Mouse (Mus musculus) urinary bladder, postnatal 36 days (tissue): ENCODE measurements around the gene Armh3.
"Not testable (repeated sequence)": the region's sequence is repeated elsewhere in the genome, so short reads cannot be mapped to it uniquely, and the experiment has no call there.

Experiments used
- DNase-seq, 2 experiments: peaks; one replicate each; pipeline ENCODE4 v3.0.0; 2022; ENCODE audit warnings: low spot score in 2 of 2, mixed read lengths in 1 of 2

Armh3 gene

DNA sequence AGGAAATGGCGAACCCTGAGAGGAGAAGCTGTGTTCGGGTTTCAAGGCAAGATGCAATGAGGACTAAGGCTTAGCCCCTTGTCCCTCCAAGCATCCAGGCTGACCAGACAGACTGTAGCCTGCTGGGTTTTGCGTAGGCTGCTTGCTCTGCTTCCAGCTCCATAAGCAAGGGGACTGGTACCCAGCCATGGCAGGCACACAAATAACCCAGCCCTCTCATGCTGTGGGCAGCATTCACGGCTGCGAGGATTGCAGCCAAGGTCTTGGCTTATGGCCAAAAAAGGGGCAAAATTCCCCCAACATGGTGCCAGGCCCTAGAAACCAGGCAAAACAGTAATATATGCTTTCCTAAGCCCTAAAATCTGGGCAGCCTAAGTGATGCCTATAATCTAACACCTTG lies 176.5 kb downstream of the Armh3 start:
- DNase-seq: no peak

DNA sequence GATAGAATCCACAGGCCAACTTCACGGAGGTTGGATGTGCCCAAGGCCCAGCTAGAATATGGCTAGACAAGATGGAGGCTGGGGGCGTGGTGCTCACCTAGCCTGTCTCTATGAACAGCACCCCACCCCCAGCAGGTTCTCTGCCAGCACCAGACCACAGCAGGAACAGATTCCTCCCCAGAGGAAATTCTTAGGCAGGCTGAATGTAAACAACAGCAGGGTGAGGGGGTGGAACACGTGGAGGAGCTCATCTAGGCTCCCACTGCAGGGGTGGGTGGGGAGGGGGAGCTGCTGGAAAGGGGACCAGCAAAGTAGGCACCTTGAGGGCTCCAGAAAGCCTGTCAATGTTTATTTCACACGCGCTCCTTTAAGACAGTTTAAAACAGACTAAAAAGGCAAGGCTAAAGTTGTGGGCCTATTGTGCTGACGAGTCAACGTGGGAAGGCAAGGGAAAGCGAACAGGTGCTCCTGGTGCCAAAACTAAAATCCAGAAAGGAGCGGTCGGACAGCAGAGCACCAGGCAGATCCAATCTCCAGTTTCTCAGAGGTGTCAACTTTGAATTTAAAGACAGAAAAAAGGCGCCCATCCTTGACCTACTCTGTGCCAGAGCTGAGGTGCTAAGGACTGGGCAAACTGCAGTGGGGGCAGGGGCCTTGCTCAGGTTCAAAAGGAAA lies 180.3 kb downstream of the Armh3 start:
- DNase-seq: no peak

DNA sequence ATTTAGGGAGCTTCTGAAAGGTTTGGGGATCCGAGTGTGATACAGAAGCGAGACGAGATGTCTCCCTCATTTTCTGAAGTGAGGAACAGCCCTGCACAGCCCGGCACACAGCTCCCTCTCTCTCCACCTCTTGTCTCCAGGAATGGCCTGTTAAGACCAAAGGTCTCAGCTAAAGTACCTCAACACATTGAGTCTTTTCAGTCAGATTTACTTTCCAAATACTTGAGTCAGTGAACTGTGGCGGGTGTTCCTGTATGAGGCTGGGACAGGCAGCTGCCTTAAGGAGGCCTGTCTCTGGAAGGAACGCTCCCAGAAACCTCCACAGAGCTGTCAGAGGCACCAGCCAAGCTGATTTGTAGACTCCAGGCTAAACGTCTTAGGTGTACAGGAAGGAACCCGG lies 181.6 kb downstream of the Armh3 start:
- DNase-seq: no peak

DNA sequence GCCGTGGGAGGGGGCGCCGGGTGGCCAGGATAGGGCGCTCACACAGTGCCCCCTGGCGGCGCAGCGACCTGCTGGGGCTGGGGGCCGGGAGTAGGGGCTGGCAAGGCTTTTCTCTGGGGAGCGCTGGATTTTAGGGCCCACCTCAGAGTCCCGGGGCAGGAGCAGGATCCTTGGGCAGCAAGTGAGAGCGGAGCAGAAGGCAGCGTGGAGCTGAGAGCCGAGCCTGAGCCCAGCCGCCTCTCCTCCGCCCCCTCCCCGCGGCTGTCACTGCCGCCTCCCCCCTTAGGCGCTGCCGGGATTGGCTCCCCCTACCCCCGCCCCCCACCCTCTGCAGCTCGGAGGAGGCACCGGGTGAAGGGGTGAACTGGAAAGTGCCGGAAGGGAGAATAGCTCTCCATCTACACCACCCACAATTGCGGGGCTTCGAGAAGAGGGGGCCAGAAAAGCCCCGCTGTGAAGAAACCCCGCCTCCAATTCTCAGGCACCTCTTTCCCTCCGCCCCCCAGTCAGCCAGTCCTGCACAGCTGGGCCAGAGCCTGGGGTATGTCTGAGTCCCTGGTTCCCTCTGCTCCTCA lies 182.4 kb downstream of the Armh3 start, which contains the start of gene Kcnip2:
Gene Kcnip2, minus strand, starts transcription at position 231 of the 575 bp plus-strand sequence.
- no peak for DNase-seq

DNA sequence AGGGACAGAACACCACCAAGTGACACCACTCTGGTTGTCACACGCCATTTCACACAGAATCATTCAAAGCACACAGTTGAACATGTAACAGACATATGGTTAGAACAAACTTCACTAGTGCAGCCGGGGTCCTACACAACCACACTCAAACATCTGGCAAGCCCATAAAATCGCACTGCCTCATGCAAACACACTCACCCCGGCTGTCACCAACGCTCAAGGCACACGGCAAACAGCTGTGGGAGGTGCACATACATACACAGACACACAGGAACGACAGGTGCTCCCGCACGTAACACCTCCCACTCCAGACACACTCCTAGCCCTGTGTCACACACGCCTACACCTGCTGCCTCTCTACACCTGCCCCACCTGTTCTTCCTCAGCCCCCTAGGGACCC lies 183.1 kb downstream of the Armh3 start:
- DNase-seq: no peak

DNA sequence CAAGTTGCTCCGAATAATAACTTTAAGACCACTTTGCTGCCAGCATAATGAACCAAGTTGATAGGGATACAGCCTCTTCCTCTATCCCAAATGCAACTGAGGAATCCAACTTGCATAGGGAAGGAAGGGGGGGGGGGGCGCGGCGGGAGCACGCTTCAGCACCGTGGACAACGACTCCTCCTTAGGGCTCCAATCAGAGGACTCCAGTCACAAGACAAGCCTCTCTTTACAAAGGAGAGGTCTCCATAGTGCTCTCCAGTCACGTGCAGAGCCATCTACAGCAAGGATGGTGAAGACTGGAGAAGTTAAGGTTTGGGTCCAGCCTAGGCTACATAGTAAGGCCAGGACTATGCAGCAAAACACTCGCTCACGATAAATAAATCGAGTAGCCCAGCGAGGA lies 184.5 kb downstream of the Armh3 start:
- no peak for DNase-seq

DNA sequence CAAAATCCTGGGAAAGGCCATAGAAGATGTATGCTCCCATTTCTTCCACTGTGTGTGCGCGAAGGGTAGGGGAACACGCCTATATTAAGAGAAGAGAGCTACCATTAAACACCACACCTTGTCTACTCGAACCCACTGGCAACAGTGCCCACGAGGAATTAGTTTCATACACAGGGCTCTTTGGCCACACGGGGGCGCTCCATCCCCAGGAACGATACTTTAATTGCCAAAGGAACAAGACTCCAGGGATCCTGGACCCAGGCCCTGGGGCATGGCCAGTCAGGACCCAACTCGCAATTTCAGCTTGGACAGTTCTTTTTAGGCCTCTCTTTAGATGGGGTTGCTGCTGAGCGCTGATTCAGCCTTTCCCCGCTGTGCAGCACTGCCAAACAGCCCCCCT lies 185.0 kb downstream of the Armh3 start:
- DNase-seq: peak; percentile 63 to 80

DNA sequence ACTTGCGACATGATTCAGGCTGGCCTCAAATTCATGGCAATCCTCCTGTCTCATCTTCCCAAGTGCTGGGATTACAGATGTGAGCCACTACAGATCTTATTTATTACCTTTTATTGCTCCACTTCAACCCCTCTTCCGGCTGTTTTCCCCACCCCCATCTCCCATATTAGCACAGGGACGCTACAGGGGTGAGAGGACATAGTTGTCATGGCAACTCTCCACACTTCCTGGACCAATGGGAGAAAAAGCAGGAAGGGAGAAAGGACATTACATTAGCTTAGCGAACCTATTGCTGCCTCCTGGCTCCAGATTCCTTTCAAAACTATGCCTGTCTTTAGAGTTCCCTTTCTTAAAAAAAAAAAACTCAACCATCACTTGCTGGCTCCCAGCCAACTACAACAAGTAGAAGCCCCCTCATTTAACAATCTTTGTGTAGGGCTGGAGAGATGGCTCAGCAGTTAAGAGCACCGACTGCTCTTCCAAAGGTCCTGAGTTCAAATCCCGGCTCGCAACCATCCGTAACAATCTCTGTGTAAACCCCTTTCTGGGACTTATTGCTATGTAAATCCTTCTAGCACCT lies 185.5 kb downstream of the Armh3 start:
- no peak for DNase-seq

DNA sequence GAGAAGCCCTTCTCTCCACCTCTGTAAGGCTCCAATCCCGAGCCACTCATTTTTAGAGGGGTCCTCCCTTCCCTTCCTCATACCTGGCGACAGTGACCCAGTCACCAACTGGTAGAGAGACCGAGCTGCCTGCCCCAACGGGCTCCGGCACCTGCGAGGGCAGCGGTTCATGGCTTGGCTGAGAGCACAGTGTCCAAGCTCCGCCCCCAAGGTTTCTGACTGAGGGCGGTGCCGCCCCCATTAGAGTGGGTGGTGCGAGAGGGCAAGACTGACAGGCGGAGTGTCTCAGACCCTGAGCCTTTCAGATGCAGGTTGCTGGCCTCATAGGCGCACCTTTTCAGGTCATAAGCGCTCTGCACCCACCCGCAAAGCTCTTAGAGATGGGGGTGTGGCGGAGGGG lies 186.2 kb downstream of the Armh3 start:
- DNase-seq: peak in 1 of 2 experiments; percentile 44

DNA sequence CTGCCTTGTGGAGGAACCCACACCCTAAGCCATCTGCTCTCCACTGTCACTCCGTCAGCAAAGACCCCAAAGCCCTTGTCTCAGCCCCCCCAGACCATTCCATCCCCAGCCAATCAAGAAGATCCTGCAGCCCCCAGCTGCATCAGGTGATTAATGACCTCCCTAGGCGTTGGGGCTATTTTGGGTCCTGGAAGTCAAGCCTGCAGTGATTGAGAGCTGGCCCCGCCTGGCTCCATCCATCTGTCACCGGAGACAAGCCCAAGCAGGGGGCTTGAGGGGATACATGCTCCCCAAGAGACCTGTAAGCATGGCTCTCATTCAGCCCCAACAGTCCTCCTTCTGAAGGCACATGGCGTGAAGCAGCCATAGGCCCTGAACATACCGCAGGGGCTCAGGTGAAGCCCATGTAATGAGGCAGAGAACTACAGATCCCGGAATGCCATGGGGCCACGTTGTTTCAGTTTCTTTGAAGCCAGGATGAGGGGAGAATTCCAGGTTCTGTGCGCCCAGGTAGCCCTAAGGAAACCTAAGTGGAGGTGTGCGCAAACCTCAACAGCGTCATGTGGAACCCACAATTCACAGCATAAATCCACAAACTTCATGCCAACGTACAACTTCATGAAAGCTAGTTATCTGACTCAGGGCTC lies 187.1 kb downstream of the Armh3 start:
- no peak for DNase-seq

DNA sequence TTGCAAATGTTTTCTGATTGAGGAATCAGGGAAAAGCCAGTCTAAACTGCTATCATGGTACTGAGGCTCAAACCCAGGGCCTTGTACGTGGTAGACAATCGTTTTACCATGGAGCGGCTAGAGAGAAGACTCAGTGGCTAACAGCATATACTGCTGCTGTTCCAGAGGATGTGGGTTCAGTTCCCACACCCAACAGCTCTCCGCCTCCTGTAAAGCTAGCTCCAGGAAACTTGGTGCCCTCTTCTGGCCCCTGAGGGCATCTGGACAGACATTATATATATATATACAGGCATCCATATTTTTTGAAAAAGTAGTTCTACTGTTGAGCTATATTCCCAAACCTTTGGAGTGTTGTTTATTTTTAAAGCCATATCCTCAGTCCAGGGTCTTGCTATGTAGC lies 190.6 kb downstream of the Armh3 start:
- DNase-seq: no peak

DNA sequence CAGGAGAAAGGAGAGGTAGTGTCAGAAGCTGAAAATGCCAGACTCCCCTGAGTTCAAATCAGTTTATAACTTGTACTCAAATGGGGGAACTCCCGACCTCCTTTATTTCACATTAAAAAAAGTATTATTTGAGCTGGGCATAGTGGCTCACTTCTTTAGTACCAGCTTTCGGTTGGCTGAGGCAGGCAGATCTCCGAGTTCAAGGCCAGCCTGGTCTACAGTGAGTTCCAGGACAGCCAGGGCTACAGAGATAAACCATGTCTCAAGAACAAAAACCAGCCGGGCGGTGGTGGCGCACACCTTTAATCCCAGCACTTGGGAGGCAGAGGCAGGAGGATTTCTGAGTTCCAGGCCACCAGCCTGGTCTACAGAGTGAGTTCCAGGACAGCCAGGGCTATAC lies 192.5 kb downstream of the Armh3 start:
- DNase-seq: not testable (repeated sequence)

DNA sequence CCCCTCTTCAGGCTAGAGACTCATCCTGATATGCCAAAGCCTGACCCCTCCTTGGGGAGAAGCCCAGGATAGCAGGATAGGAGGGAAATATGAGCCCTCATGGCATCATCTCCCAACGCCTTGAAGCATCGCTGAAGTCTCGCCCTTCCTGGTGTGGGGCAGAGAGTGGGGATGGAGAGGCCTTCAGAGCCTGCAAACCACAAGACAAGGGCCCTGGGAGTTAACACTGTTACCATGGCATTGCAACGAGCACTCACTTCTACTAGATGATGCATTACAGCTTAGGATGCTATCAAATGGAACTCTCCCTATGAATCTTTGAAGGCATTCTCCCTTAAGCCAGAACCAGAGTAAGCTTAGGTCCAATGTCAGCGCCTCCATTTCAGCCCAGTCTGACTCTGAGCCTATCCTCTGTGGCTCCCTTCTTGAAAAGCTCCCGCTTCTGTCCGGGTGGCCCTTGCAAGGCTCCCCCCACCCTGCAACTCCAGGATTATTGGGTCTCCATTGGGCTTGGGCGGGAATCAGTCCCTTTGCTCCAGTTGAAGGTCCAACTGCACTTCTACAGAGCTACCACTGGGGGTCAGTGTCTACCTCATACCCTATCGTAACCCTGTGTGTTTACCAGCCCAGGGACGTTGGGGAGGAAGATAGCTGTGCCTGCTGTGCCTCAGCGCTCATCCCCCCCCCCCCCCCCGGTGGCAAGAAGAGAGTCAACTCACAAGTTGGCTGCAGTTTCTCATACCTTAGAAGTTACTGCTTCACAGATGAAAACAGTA lies 193.5 kb downstream of the Armh3 start:
- DNase-seq: no peak

DNA sequence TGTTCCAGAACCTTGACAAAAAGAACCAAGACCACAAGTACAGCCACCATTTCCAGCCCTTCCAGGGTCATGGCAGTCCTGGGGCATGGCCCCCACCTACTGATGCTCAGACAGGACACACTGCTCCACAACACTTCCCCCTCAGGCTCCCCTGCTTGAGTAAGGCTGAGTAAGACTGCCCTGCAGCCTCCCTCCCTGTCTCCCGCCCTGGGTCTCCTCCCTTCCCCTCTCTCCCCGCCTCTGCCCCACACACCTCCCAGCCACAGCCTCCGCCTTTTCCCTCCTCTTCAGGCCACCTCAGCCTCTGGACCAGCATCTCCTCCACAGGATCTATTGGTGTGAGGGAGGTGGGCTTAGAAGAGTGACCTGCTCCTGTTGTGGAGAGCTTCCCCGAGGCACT lies 194.9 kb downstream of the Armh3 start:
- no peak for DNase-seq

DNA sequence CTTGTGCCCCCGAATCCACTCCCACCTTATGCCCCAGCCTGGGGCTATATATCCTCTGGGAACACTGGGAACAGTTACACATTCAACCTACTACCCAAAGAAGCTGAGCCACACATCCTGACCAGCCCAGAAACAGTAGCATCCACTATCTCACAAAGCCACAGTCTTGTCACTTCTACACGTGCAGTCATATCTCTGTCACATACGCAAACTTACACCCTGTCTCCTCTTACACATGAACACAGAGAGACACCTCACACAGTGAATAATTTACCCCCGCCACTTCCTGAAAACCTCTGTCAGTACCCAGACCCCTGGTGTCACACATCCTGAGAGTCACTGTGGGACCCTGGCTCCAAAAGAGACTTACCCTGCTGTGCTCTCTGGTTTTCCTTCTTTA lies 195.6 kb downstream of the Armh3 start:
- DNase-seq: no peak

DNA sequence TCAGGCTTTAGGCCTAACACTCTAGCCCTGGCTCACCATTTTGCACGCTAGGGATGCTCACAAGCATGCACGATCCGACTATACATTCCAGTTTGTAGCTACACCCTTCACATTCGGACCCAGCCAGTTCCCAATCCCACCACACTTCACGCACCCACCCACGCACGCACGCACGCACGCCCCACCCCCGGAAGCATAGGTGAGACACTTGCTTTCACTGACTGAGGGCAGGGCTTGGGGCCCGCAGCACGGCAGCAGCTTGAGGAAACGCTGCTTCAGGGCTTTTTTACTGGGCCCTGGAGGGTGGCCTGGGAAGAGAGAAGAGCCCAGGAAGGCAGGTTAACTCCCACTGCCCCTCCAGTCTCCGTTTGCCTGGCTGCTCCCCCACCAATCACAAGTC lies 201.4 kb downstream of the Armh3 start:
- no peak for DNase-seq

DNA sequence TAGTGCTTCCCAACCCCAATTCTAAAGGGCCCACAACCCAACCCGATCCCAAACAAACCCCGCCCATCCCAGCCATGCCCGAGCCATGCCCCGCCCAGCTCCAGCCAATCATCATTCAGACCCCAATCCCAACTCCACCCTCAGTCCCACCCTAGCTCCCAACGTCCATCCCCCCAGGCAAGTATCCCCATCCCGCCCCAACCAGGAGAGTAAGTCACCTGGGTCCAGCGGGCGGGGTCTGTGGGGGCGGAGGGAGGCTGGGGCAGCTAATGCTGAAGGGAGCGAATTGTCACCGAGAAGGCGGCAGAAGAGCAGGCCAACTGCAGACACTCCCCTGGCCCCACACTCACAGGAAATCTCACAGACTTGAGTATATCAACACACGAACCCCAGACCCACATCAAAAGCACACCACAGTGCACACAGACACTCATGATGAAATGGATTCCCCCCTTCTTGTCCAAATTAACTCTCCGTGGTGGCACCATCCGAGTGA lies 202.2 kb downstream of the Armh3 start:
- DNase-seq: no peak

DNA sequence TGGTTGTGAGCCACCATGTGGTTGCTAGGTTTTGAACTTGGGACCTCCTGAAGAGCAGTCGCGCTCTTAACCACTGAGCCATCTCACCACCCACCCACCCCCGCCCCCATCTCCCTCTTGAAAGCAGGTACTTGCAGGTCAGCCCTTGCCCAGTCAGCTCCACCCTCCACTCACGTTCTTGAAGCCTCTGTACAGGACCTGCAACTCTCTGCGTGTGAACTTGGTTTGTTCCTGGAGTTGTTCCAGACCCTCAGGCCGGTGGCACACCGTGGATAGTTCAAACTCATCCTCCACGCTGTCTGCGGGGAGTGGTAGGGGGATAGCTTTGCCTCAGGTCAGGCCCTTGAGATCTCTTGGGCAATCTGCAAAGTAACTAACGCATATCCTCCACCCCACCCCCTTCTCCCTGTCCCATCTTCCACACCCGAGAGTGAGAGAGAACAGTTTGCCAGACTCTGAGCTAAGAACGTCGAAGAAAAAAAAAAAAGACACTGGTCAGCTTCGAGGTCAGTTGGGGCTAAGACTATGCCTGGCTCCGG lies 202.8 kb downstream of the Armh3 start:
- DNase-seq: no peak

DNA sequence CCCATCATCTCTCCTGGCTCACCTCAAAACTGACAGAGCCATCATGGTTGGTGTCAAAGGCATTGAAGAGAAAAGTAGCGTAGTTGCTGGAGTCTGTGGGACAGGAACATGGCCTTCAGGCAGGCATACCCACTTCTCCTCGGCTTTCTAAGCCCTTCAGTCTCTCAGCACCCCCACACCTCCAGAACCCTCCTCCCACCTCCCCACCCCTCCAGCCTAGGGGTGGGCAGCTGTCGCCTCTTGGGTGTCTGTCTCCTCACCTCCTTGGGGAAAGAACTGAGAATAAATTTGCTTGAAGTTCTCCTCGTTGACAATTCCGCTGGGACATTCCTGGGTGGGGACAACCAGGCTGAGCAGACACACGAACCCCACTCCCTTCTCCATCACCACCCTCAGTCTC lies 203.6 kb downstream of the Armh3 start:
- DNase-seq: no peak

DNA sequence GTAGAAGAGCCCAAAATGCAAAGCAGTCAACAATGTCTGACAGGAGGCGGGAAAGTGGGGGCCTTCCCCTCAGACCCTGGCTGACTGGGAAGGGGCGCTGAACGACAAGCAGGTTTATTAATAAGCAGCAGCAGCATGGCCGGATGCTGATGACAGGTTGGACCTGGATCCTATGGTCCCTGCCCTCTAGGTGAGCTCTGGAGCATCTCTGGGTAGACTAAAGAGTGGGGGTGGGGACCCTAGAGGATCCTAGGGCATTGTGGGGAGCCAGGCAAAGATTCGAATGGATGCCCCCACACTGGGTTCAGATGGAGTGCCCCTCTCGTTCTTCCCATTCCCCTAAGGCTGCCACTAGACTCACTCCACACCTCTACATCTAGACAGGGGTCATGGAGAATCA lies 205.9 kb downstream of the Armh3 start:
- no peak for DNase-seq
